Mouse (Mus musculus) liver, embryonic 13.5 days (tissue): Measurements from ENCODE around the gene Tas2r134. TPM values are rescaled to one million over a fixed set of nuclear protein-coding genes. Genes with fewer than 3 reads are reported as not detected.

Experiments used
- ATAC-seq: fragments of 200-750 bp; cut with Nextera tagmentation; 2 replicates; pipeline ENCODE4 v1.8.0; 2017; ENCODE audit warnings: low read depth, mild to moderate bottlenecking, moderate number of reproducible peaks, moderate library complexity
- DNase-seq: peaks from one replicate; pipeline ENCODE4 v3.0.0; 2022
- H3K27ac ChIP-seq: fragments of 300-500 bp; sonication (generic); 2 replicates; pipeline ENCODE4 v1.5.1; 2015; ENCODE audit warnings: moderate library complexity, mild to moderate bottlenecking, inconsistent platforms
- H3K27me3 ChIP-seq: fragments of 300-500 bp; sonication (generic); 2 replicates; pipeline ENCODE4 v1.6.1; 2015; ENCODE audit warnings: mild to moderate bottlenecking, inconsistent platforms
- H3K36me3 ChIP-seq: fragments of 300-500 bp; sonication (generic); 2 replicates; pipeline ENCODE4 v1.6.1; 2015; ENCODE audit warnings: mild to moderate bottlenecking, inconsistent platforms
- H3K4me1 ChIP-seq: fragments of 300-500 bp; sonication (generic); replicated peaks from 2 replicates; pipeline ENCODE4 v1.6.1; 2015; ENCODE audit warnings: inconsistent platforms
- H3K4me2 ChIP-seq: fragments of 300-500 bp; sonication (generic); 2 replicates; pipeline ENCODE4 v1.6.1; 2015; ENCODE audit warnings: inconsistent platforms, mild to moderate bottlenecking, moderate library complexity
- H3K4me3 ChIP-seq: fragments of 300-500 bp; sonication (generic); replicated peaks from 2 replicates; pipeline ENCODE4 v1.5.1; 2015; ENCODE audit warnings: mild to moderate bottlenecking, inconsistent platforms
- H3K9ac ChIP-seq: fragments of 300-500 bp; sonication (generic); 2 replicates; pipeline ENCODE4 v1.6.1; 2015; ENCODE audit warnings: mild to moderate bottlenecking, inconsistent platforms
- H3K9me3 ChIP-seq: fragments of 300-500 bp; sonication (generic); replicated peaks from 2 replicates; pipeline ENCODE4 v1.6.1; 2016; ENCODE audit warnings: inconsistent platforms
- WGBS: fragments of 180-500 bp; shearing (Covaris S2); methylation state at CpG from one replicate; pipeline ENCODE4 v1.1.7; 2015; ENCODE audit not compliant: insufficient replicate concordance; 5-methylcytosine and 5-hydroxymethylcytosine counted together
- polyA plus RNA-seq: library from polyadenylated mRNA; unstranded; fragments of >200 nt; fragmentation: Nextera tagmentation; extraction: Ambion mirVana; gene quantifications from 2 replicates; pipeline ENCODE4 v1.2.1, GENCODE M21; 2015

Tas2r134 gene
- polyA plus RNA-seq, 1 experiment from 2014 or later: not detected

DNA sequence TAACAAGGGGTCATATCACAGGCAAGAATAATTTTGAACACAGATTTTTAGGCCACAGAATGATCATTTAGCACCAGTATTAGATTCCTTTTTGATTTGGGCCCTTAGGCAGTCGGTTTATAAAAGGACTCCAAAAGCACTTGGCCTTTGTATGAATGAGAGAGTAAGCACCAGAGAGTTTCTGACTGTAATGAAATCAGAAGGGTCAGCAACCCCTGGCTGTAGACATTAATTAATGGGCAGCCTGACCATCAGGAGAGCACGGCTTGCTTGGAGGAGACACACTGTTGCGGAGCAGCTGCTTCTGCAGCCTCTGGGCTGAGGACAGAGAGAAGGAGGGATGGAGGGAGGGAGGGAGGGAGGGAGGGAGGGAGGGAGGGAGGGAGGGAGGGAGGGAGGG lies 30.4 kb downstream of the Tas2r134 start:
- Histone ChIP-seq H3K27ac (no peak overlapping the region), H3K36me3 (no peaks in the 10 kb centered on the region), H3K9ac (no peak overlapping the region), H3K9me3 (no peaks in the 10 kb centered on the region), H3K27me3 (no peaks in the 10 kb centered on the region), H3K4me1 (no peaks in the 10 kb centered on the region), H3K4me3 (no peak overlapping the region), H3K4me2 (no peak overlapping the region)
- ATAC-seq (no peak), DNase-seq (no peak)
- WGBS: 57% methylated on average over 3 of the region's 3 CpGs

DNA sequence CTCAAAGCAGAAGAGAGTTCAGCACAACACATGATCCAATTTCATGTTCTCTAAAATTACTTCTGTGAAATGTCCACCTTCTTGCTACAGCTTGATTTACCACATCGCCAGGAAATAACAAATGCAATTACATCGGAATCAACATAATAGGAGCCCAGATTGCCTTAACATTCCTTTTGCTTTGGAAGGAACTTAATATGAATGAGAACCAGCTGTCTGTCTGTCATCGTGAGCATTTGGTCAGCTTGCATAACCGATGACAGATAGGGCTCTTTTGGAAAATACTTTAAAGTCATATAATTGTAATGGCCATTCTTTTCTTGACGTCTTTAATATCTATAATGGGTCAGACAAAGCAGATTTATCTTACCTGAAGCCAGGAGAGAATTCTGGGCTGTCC lies 31.0 kb downstream of the Tas2r134 start:
- no peak overlapping the region for H3K27ac ChIP-seq
- WGBS: 60% methylated on average over 5 of the region's 5 CpGs
- no peak overlapping the region for H3K9ac ChIP-seq
- H3K4me2 ChIP-seq: no peak overlapping the region
- no peaks in the 10 kb centered on the region for H3K27me3 ChIP-seq
- no peak overlapping the region for H3K4me3 ChIP-seq
- DNase-seq (no peak), ATAC-seq (no peak)
- H3K9me3 ChIP-seq: no peaks in the 10 kb centered on the region
- no peaks in the 10 kb centered on the region for H3K36me3 ChIP-seq
- H3K4me1 ChIP-seq: no peaks in the 10 kb centered on the region

- Histone ChIP-seq H3K4me2 (no peak overlapping the region), H3K9ac (no peak overlapping the region), H3K4me3 (no peak overlapping the region), H3K27ac (no peak overlapping the region), H3K9me3 (no peaks in the 10 kb centered on the region), H3K27me3 (no peaks in the 10 kb centered on the region), H3K36me3 (no peaks in the 10 kb centered on the region), H3K4me1 (no peaks in the 10 kb centered on the region)
- DNase-seq: no peak
- 60% methylated on average over 2 of the region's 2 CpGs for WGBS
- no peak for ATAC-seq
These were observed 47.0 kb downstream of the Tas2r134 start for GRCm38 (mm10) chr2:51674321-51674720.
